Mouse (Mus musculus) midbrain, embryonic 15.5 days (tissue): ENCODE measurements around the gene Frzb. TPM values are rescaled to one million over a fixed set of nuclear protein-coding genes. Genes with fewer than 3 reads are reported as not detected.

Experiments
- ATAC-seq: fragments of 200-750 bp; cut with Nextera tagmentation; replicated peaks from 2 replicates; pipeline ENCODE4 v1.8.0; 2017; ENCODE audit warnings: moderate TSS enrichment
- H3K27ac ChIP-seq: fragments of 300-500 bp; sonication (generic); 2 replicates; pipeline ENCODE4 v1.5.1; 2015; ENCODE audit warnings: mild to moderate bottlenecking, inconsistent platforms
- H3K27me3 ChIP-seq: fragments of 300-500 bp; sonication (generic); replicated peaks from 2 replicates; pipeline ENCODE4 v1.6.1; 2015; ENCODE audit warnings: inconsistent platforms
- H3K36me3 ChIP-seq: fragments of 300-500 bp; sonication (generic); replicated peaks from 2 replicates; pipeline ENCODE4 v1.6.1; 2015; ENCODE audit warnings: inconsistent platforms
- H3K4me1 ChIP-seq: fragments of 300-500 bp; sonication (generic); 2 replicates; pipeline ENCODE4 v1.6.1; 2015; ENCODE audit warnings: inconsistent platforms
- H3K4me2 ChIP-seq: fragments of 300-500 bp; sonication (generic); 2 replicates; pipeline ENCODE4 v1.6.1; 2015; ENCODE audit warnings: inconsistent platforms, mild to moderate bottlenecking, moderate library complexity
- H3K4me3 ChIP-seq: fragments of 300-500 bp; sonication (generic); 2 replicates; pipeline ENCODE4 v1.5.1; 2015; ENCODE audit warnings: mild to moderate bottlenecking, inconsistent platforms
- H3K9ac ChIP-seq: fragments of 300-500 bp; sonication (generic); 2 replicates; pipeline ENCODE4 v1.6.1; 2015; ENCODE audit warnings: mild to moderate bottlenecking, inconsistent platforms
- H3K9me3 ChIP-seq: fragments of 300-500 bp; sonication (generic); 2 replicates; pipeline ENCODE4 v1.6.1; 2016; ENCODE audit warnings: inconsistent platforms
- WGBS: fragments of 180-500 bp; shearing (Covaris S2); methylation state at CpG from one replicate; pipeline ENCODE4 v1.1.7; 2015; ENCODE audit warnings: mixed read lengths; 5-methylcytosine and 5-hydroxymethylcytosine counted together
- polyA plus RNA-seq: library from polyadenylated mRNA; unstranded; fragments of >200 nt; fragmentation: Nextera tagmentation; extraction: Ambion mirVana; gene quantifications from 2 replicates; pipeline ENCODE4 v1.2.1, GENCODE M21; 2015

Frzb gene
- polyA plus RNA-seq, 1 experiment from 2014 or later = 2.6 TPM

DNA sequence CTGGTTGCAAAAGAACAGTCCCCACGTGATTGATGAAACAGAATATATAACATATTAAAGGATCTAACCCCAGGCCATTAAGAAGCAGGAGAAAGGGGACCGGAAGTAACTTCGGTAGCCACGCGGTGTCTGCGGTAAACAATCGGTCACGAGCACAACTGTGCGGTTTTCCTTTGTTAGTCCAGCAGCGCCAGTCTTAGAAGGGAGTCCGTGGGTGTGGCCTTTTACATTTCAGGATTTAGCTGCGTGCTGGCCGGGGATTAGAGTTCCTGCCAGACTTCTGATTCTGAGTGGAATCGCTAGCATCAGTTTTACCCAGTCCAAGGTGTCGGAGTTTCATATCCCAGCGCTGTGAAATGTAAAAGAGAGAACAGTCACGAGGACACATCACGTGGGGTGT lies 34.3 kb downstream of the Frzb start:
- WGBS = 66% methylated on average over 18 of the region's 18 CpGs
- H3K27ac ChIP-seq = no peak overlapping the region
- H3K4me2 ChIP-seq = peak overlapping the region; percentile 31
- no peaks in the 10 kb centered on the region for H3K27me3 ChIP-seq
- no peaks in the 10 kb centered on the region for H3K9me3 ChIP-seq
- H3K9ac ChIP-seq = no peak overlapping the region
- no peaks in the 10 kb centered on the region for H3K4me1 ChIP-seq
- peak overlapping the region; percentile 18 for H3K4me3 ChIP-seq
- 0 out of 2 replicates have a peak, but pooled peaks have one; percentile 30 for ATAC-seq
- H3K36me3 ChIP-seq = no peaks in the 10 kb centered on the region

DNA sequence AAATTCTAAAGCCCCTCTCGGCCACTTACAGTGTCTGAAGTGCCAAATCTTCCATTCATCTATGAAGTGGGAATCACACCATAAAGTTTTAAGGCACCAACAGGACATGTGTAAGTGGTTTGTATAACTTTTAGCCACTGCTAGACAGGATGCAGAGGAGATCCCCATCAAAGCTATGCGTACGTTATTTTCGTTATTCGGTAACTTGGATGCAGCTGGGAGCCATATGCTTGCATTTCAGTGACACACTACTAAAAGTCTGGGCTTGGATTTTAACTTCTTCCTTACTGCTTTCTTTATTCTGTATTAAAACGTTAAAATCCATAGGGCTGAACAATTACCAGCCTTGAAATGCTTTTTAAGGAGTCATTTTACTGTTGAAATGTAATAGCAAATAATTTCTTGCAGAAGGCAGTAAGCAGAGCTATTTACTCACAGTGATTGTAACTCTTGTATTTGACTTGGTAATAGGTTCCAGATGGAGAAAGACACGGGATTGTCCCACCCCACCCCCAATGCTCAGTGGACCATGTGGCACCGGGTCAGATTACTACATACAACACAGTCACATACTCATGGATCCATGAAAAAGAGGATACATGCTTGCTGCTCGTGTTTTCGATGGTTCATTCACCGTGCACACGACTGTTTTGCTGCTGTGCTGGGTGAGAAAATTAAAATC lies 37.4 kb downstream of the Frzb start:
- Histone ChIP-seq H3K27ac (no peak overlapping the region), H3K9ac (no peak overlapping the region), H3K36me3 (no peaks in the 10 kb centered on the region), H3K4me3 (no peak overlapping the region), H3K4me2 (no peak overlapping the region), H3K4me1 (no peaks in the 10 kb centered on the region), H3K9me3 (no peaks in the 10 kb centered on the region), H3K27me3 (no peaks in the 10 kb centered on the region)
- no peak for ATAC-seq
- 75% methylated on average over 12 of the region's 12 CpGs for WGBS

DNA sequence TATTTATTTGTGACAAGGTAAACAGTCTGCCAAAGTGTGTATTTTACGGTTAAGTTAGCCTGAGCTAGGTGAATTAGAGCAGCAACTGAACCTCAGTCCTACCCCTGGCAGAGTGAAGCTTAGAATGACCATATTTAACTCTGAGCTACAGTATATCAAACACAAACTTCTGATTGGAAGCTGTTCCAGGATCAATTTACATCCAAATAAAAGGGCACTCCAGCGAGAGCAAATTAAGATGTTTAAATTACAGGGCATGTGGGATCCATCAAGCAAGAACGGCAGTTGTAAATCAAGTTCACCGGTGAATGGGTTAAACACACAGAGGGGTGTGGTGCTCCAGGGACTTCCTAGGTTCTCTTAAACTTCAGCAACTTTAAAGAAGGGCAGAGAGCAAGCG lies 42.7 kb downstream of the Frzb start:
- 42% methylated on average over 5 of the region's 5 CpGs for WGBS
- H3K4me1 ChIP-seq = no peaks in the 10 kb centered on the region
- no peak overlapping the region for H3K9ac ChIP-seq
- H3K27ac ChIP-seq = no peak overlapping the region
- no peaks in the 10 kb centered on the region for H3K9me3 ChIP-seq
- H3K27me3 ChIP-seq = 0 out of 2 replicates have a peak, but pooled peaks cover 5% of the 10 kb centered on the region
- H3K4me2 ChIP-seq = no peak overlapping the region
- no peak for ATAC-seq
- no peak overlapping the region for H3K4me3 ChIP-seq
- H3K36me3 ChIP-seq = no peaks in the 10 kb centered on the region

DNA sequence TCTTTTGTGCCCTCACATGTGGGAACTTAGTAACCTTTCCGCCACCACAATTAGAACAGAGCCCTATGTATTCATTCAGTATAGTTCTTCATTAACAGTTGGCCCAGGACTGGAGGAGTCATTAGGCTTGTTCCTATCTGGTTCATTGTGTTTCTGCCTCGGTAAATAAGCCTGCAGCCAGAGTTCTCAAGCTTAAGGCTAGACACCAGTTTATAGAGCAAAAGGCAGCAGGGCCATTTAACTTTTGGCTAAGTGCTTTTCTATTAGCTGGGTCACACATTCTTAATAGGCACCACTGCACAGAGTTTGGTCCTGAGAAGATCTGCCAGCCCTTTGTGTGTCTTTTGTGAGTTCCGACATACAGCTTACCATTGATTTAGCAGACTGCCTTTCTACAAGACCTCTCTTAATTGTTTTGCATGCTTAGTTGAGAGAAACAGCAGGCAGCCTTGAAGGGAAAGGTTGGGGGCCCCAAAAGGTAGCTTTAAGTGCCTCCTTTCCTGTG lies 48.8 kb downstream of the Frzb start:
- ATAC-seq = no peak
- WGBS = 13% methylated on average over 3 of the region's 3 CpGs
- H3K4me3 ChIP-seq = no peak overlapping the region
- H3K27me3 ChIP-seq = 0 out of 2 replicates have a peak, but pooled peaks cover 5% of the 10 kb centered on the region
- H3K4me2 ChIP-seq = no peak overlapping the region
- no peaks in the 10 kb centered on the region for H3K36me3 ChIP-seq
- H3K27ac ChIP-seq = no peak overlapping the region
- no peaks in the 10 kb centered on the region for H3K4me1 ChIP-seq
- no peak overlapping the region for H3K9ac ChIP-seq
- no peaks in the 10 kb centered on the region for H3K9me3 ChIP-seq

DNA sequence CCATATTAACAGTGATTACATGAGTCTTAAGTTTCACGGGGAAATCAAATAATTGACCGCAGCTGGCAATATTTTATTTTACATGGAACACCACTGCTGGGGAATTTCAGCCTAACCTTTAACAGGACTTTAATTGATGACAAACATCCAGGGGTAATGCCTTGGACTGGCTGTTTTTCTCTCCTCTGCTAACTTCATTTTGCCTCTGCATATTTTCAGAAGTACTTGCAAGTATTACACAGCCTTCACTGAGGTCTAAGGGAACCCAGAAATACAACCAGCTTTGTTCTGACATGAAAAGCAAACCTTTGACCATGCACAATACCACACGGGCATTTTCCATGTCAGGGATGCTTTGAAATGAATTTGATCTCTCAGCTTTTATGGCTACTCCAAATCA lies 50.6 kb downstream of the Frzb start:
- no peak for ATAC-seq
- H3K27ac ChIP-seq = no peak overlapping the region
- no peaks in the 10 kb centered on the region for H3K27me3 ChIP-seq
- H3K9ac ChIP-seq = no peak overlapping the region
- no peak overlapping the region for H3K4me2 ChIP-seq
- H3K9me3 ChIP-seq = no peaks in the 10 kb centered on the region
- WGBS = 52% methylated on average over 3 of the region's 3 CpGs
- no peaks in the 10 kb centered on the region for H3K36me3 ChIP-seq
- no peaks in the 10 kb centered on the region for H3K4me1 ChIP-seq
- H3K4me3 ChIP-seq = no peak overlapping the region

DNA sequence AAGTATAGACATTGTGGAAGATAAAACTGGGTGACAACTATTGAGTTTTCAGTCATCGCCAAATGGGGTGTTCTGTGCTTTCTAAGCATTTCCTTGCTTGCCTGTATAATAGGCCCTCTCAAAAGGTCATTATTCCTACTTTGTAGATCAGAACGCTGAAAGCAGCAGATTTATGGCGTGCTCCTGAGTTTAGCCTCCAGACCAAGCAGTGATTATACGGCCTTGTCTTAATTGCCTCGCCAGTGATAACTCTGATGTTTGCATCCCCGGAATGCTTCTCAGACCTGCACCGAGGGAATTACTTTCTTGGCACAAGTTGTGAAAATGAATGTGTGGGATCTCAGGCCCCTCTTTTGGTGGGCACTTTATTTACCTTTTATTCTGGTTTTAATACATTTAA lies 51.4 kb downstream of the Frzb start:
- H3K27ac ChIP-seq = no peak overlapping the region
- no peaks in the 10 kb centered on the region for H3K4me1 ChIP-seq
- H3K36me3 ChIP-seq = no peaks in the 10 kb centered on the region
- no peak for ATAC-seq
- WGBS = 68% methylated on average over 7 of the region's 7 CpGs
- no peak overlapping the region for H3K4me3 ChIP-seq
- no peak overlapping the region for H3K4me2 ChIP-seq
- no peaks in the 10 kb centered on the region for H3K9me3 ChIP-seq
- H3K9ac ChIP-seq = no peak overlapping the region
- no peaks in the 10 kb centered on the region for H3K27me3 ChIP-seq

DNA sequence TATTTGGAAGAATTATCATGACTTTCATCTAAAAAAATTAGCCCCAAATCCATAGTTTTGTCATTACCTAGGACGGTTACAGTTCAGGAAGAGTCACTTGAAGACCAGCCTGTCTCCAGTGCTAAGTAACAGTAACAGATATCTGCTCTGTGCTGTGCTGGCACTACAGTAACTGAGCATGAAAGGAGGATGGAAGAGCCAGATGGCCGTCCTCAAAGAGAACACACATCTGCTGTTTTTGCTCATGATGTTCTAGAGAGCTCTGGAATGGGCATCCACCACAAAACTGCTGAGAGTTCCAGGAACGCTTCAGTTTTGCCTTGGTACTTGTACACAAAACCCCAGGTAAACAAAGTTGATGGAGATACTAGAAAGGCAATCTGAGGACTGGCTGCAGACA lies 59.1 kb downstream of the Frzb start:
- WGBS = 91% methylated on average over 3 of the region's 3 CpGs

DNA sequence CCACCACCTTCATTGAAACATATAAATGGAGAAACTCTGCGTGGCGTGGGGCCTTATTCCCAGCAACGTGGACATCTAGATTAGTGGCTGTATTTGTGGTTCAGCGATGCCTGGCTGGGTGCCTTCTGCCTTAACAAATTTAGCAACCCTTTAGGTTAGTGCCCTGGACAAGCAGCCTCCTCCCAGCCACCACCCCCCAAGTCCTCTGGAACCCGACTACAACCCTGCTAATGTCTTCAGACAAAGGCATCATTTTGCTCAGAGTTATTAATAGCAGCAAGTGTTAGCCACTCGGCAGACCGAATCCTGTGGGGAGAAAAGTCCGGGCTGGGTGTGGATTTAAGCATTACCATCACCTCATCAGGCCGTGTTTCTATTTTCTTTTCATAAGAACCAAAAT lies 59.8 kb downstream of the Frzb start:
- Histone ChIP-seq H3K36me3 (no peaks in the 10 kb centered on the region), H3K9ac (no peak overlapping the region), H3K27ac (no peak overlapping the region), H3K9me3 (no peaks in the 10 kb centered on the region), H3K4me1 (no peaks in the 10 kb centered on the region), H3K4me2 (no peak overlapping the region), H3K4me3 (no peak overlapping the region), H3K27me3 (no peaks in the 10 kb centered on the region)
- WGBS = 80% methylated on average over 9 of the region's 9 CpGs
- no peak for ATAC-seq

More for the DNA sequence above, 59.1 kb downstream of the Frzb start:
- Histone ChIP-seq H3K27ac (no peak overlapping the region), H3K9me3 (no peaks in the 10 kb centered on the region), H3K36me3 (no peaks in the 10 kb centered on the region), H3K4me3 (no peak overlapping the region), H3K9ac (no peak overlapping the region), H3K27me3 (no peaks in the 10 kb centered on the region), H3K4me2 (no peak overlapping the region), H3K4me1 (no peaks in the 10 kb centered on the region)
- no peak for ATAC-seq

DNA sequence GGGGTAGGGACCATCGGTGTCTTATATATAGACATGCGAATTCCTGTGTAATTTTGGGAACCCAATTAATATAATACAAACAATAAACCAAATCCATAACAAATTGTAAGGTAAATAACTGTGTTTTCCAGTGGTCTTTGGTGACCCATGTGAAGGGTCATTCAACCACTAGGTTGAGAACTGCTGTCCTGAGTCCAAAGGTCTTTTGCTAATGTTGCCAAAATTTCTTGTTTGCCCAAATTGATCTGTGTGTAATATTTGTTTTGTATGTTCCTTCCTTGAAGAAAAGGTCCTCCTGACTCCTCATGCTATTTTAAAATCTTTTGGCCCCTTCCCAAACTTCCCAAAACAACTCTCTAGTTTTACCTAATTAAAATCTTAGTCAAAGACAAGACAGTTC lies 61.2 kb downstream of the Frzb start:
- WGBS = 96% methylated on average over 2 of the region's 2 CpGs
- Histone ChIP-seq H3K4me2 (no peak overlapping the region), H3K4me3 (no peak overlapping the region), H3K27me3 (no peaks in the 10 kb centered on the region), H3K9ac (no peak overlapping the region), H3K4me1 (no peaks in the 10 kb centered on the region), H3K27ac (no peak overlapping the region), H3K36me3 (no peaks in the 10 kb centered on the region), H3K9me3 (no peaks in the 10 kb centered on the region)
- no peak for ATAC-seq

DNA sequence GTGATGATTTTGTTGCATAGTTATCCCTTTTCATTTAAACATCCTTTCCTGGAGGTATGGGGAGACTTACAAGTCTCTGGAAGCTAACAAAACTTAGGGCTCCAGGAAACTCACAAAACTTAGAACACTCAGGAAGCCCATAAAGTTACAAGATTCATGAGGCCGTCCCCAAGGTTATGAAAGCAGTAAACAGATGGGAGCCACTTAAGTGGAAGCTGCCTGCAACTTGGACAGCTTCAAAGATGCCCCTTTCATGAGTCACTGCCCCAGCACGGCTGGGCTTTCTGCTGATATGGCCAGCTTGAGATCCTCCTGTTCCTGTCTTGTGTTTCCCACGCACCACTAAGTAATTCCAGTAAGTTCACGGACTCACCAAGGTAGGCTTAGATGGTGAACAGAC lies 63.0 kb downstream of the Frzb start:
- 83% methylated on average over 4 of the region's 4 CpGs for WGBS
- Histone ChIP-seq H3K9ac (no peak overlapping the region), H3K4me1 (no peaks in the 10 kb centered on the region), H3K27me3 (no peaks in the 10 kb centered on the region), H3K4me3 (no peak overlapping the region), H3K4me2 (no peak overlapping the region), H3K27ac (no peak overlapping the region), H3K9me3 (no peaks in the 10 kb centered on the region), H3K36me3 (no peaks in the 10 kb centered on the region)
- no peak for ATAC-seq

DNA sequence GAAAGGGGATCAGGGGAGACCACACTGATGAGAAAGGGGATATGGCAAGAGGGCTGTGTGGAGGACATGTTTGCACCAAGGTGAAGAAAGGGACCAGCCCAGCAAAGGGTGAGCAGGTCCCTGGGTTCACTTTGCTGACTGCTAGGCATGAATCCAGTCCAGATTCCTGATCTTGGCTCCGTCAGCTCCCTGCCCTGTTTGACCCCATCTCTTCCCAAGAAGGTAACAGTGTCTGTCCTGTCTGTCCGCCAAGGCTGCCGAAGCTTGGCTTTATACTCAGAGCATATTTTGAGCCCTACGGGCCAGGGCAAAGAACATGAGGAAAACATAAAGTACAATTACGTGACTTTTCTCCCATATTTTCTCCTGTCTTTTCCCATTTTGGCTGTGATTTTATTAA lies 67.6 kb downstream of the Frzb start:
- Histone ChIP-seq H3K4me1 (no peaks in the 10 kb centered on the region), H3K4me3 (no peak overlapping the region), H3K9me3 (no peaks in the 10 kb centered on the region), H3K27ac (no peak overlapping the region), H3K27me3 (no peaks in the 10 kb centered on the region), H3K9ac (no peak overlapping the region), H3K4me2 (no peak overlapping the region), H3K36me3 (no peaks in the 10 kb centered on the region)
- 87% methylated on average over 5 of the region's 5 CpGs for WGBS
- no peak for ATAC-seq

DNA sequence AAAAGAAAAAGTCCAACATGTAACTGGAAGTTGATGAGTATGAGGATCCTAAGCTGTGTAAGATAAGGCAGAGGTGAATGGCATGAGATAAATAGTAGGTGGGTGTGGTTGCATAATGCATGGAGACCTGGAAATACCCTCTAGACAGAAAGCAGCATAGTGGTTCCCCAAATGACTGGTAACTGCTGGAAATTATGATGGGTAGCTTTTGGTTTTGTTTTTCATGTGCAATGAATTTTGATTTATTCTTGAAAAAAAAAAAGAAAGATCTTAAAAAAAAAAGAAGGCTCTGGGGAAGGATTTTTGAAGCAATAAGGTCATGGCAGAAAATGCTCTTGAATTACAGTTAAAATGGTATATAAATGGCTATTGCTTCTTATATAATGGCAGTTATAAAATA lies 72.5 kb downstream of the Frzb start:
- Histone ChIP-seq H3K4me2 (no peak overlapping the region), H3K4me1 (no peaks in the 10 kb centered on the region), H3K4me3 (no peak overlapping the region), H3K9ac (no peak overlapping the region), H3K9me3 (no peaks in the 10 kb centered on the region), H3K27ac (no peak overlapping the region), H3K36me3 (no peaks in the 10 kb centered on the region), H3K27me3 (no peaks in the 10 kb centered on the region)
- ATAC-seq = no peak

DNA sequence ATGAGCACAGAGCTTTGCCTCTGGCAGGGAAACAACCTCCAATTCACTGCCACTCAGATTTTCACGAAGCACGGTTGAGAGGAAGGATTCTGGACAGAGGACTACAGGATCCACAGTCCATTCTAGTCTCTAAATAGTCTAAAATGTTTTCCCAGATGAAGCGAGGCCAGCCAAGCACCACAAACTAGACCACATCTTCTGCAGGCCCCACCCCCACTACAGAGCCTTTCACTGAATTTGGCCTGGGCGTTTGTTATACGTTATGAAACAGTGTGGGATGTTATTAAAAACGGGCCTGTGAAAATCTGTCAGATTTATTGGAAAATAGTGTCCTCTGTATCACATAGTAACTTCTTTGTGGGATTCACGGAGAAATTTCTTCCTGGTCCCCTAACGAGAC lies 76.0 kb downstream of the Frzb start:
- Histone ChIP-seq H3K9ac (no peak overlapping the region), H3K4me1 (no peaks in the 10 kb centered on the region), H3K4me3 (no peak overlapping the region), H3K4me2 (no peak overlapping the region), H3K36me3 (no peaks in the 10 kb centered on the region), H3K27me3 (no peaks in the 10 kb centered on the region), H3K27ac (no peak overlapping the region), H3K9me3 (no peaks in the 10 kb centered on the region)
- WGBS = 86% methylated on average over 8 of the region's 8 CpGs
- no peak for ATAC-seq
